Mouse (Mus musculus) midbrain, embryonic 14.5 days (tissue): ENCODE measurements around the gene Gm38392. TPM values are rescaled to one million over a fixed set of nuclear protein-coding genes. Genes with fewer than 3 reads are reported as not detected.
A peak's percentile ranks its signal among the peaks of the same experiment; 100 is the strongest.
"Not testable (repeated sequence)": the region's sequence is repeated elsewhere in the genome, so short reads cannot be mapped to it uniquely, and the experiment has no call there.

Experiments
- ATAC-seq: fragments of 200-750 bp; cut with Nextera tagmentation; 2 replicates; pipeline ENCODE4 v1.8.0; 2017; ENCODE audit warnings: moderate number of reproducible peaks, moderate library complexity; ENCODE audit not compliant: low FRiP score, low TSS enrichment
- DNase-seq: peaks from one replicate; pipeline ENCODE4 v3.0.0-alpha.2; 2015
- H3K27ac ChIP-seq: fragments of 300-500 bp; sonication (generic); replicated peaks from 2 replicates; pipeline ENCODE4 v1.5.1; 2014; ENCODE audit warnings: mild to moderate bottlenecking, low read depth, low read length, moderate library complexity
- H3K27me3 ChIP-seq: fragments of 300-500 bp; sonication (generic); 2 replicates; pipeline ENCODE4 v1.6.1; 2014; ENCODE audit warnings: low read length, control low read depth, mixed read lengths; ENCODE audit not compliant: control insufficient read depth, insufficient read depth
- H3K36me3 ChIP-seq: fragments of 300-500 bp; sonication (generic); 2 replicates; pipeline ENCODE4 v1.6.1; 2014; ENCODE audit warnings: low read length, control low read depth; ENCODE audit not compliant: control insufficient read depth, insufficient read depth
- H3K4me1 ChIP-seq: fragments of 300-500 bp; sonication (generic); 2 replicates; pipeline ENCODE4 v1.6.1; 2014; ENCODE audit warnings: mild to moderate bottlenecking, antibody characterized with exemption, low read length, control low read depth; ENCODE audit not compliant: control insufficient read depth, insufficient read depth
- H3K4me2 ChIP-seq: fragments of 300-500 bp; sonication (generic); 2 replicates; pipeline ENCODE4 v1.6.1; 2014; ENCODE audit warnings: mild to moderate bottlenecking, low read length, moderate library complexity
- H3K4me3 ChIP-seq: fragments of 300-500 bp; sonication (generic); replicated peaks from 2 replicates; pipeline ENCODE4 v1.5.1; 2014; ENCODE audit warnings: low read depth, low read length
- H3K9ac ChIP-seq: fragments of 300-500 bp; sonication (generic); replicated peaks from 2 replicates; pipeline ENCODE4 v1.6.1; 2014; ENCODE audit warnings: mild to moderate bottlenecking, low read length, moderate library complexity
- H3K9me3 ChIP-seq: fragments of 300-500 bp; sonication (generic); 2 replicates; pipeline ENCODE4 v1.6.1; 2016; ENCODE audit warnings: low read length, control low read depth, mixed read lengths; ENCODE audit not compliant: control insufficient read depth
- WGBS: fragments of 180-500 bp; shearing (Covaris S2); extraction: QIAGEN DNeasy Blood & Tissue Kit; methylation state at CpG from one replicate; pipeline ENCODE4 v1.1.7; 2014; 5-methylcytosine and 5-hydroxymethylcytosine counted together
- polyA plus RNA-seq: library from polyadenylated mRNA; unstranded; fragments of >200 nt; fragmentation: Nextera tagmentation; extraction: Ambion mirVana; gene quantifications from 2 replicates; pipeline ENCODE4 v1.2.1, GENCODE M21; 2014

The Gm38392 gene
- polyA plus RNA-seq, 1 experiment from 2014 or later: not detected

GRCm38 (mm10) chr3:88268991-88269390 is 18.0 kb downstream of the Gm38392 start:
- Histone ChIP-seq H3K4me2 (no peak overlapping the region), H3K27ac (no peak overlapping the region), H3K4me1 (no peaks in the 10 kb centered on the region), H3K9ac (no peak overlapping the region), H3K4me3 (no peak overlapping the region), H3K9me3 (no peaks in the 10 kb centered on the region), H3K36me3 (no peaks in the 10 kb centered on the region), H3K27me3 (no peaks in the 10 kb centered on the region)
- ATAC-seq (no peak), DNase-seq (no peak)
- WGBS: 90% methylated on average over 5 of the region's 5 CpGs

- H3K9ac ChIP-seq, H3K27ac ChIP-seq, ATAC-seq, H3K4me3 ChIP-seq, H3K4me1 ChIP-seq, H3K9me3 ChIP-seq, H3K36me3 ChIP-seq, H3K4me2 ChIP-seq, DNase-seq, H3K27me3 ChIP-seq: not testable (repeated sequence)
- 89% methylated on average over 6 of the region's 6 CpGs for WGBS
These were observed 19.0 kb downstream of the Gm38392 start for GRCm38 (mm10) chr3:88268014-88268413.

- Histone ChIP-seq H3K4me1 (no peaks in the 10 kb centered on the region), H3K27ac (no peak overlapping the region)
These were observed 24.7 kb downstream of the Gm38392 start for GRCm38 (mm10) chr3:88262346-88262745.

GRCm38 (mm10) chr3:88256382-88256781 is 30.6 kb downstream of the Gm38392 start:
- Histone ChIP-seq H3K9me3 (no peaks in the 10 kb centered on the region), H3K36me3 (no peaks in the 10 kb centered on the region), H3K9ac (no peak overlapping the region), H3K27ac (no peak overlapping the region), H3K4me1 (peaks cover 5% of the 10 kb centered on the region; the same call in 1 of the 2 replicates), H3K4me3 (no peak overlapping the region), H3K4me2 (no peak overlapping the region), H3K27me3 (peaks cover 17% of the 10 kb centered on the region; the same call in 1 of the 2 replicates)
- ATAC-seq (no peak), DNase-seq (no peak)
- WGBS: 78% methylated on average over 7 of the region's 7 CpGs

More at GRCm38 (mm10) chr3:88262346-88262745, 24.7 kb downstream of the Gm38392 start:
- no peaks in the 10 kb centered on the region for H3K27me3 ChIP-seq
- DNase-seq: no peak
- no peak for ATAC-seq
- H3K4me3 ChIP-seq: no peak overlapping the region
- 78% methylated on average over 3 of the region's 3 CpGs for WGBS
- H3K9ac ChIP-seq: no peak overlapping the region
- no peaks in the 10 kb centered on the region for H3K9me3 ChIP-seq
- H3K36me3 ChIP-seq: no peaks in the 10 kb centered on the region
- H3K4me2 ChIP-seq: no peak overlapping the region

- H3K9ac ChIP-seq: no peak overlapping the region
- peaks cover 17% of the 10 kb centered on the region; the same call in 1 of the 2 replicates for H3K27me3 ChIP-seq
- H3K4me2 ChIP-seq: no peak overlapping the region
- peaks cover 5% of the 10 kb centered on the region; the same call in 1 of the 2 replicates for H3K4me1 ChIP-seq
- no peaks in the 10 kb centered on the region for H3K9me3 ChIP-seq
- H3K27ac ChIP-seq: no peak overlapping the region
- H3K4me3 ChIP-seq: no peak overlapping the region
- H3K36me3 ChIP-seq: no peaks in the 10 kb centered on the region
- ATAC-seq (no peak), DNase-seq (no peak)
- 81% methylated on average over 6 of the region's 6 CpGs for WGBS
These were observed 31.1 kb downstream of the Gm38392 start for GRCm38 (mm10) chr3:88255950-88256349.

GRCm38 (mm10) chr3:88254268-88254926 is 32.6 kb downstream of the Gm38392 start, which contains the start of gene Rhbg:
Gene Rhbg, minus strand, starts transcription at chr3:88254709.
- no peak for ATAC-seq
- Histone ChIP-seq H3K4me1 (peaks cover 5% of the 10 kb centered on the region; the same call in 1 of the 2 replicates), H3K9me3 (no peaks in the 10 kb centered on the region), H3K36me3 (no peaks in the 10 kb centered on the region), H3K9ac (peak within 1 kb of the TSS; percentile 30), H3K27me3 (peaks cover 17% of the 10 kb centered on the region; the same call in 1 of the 2 replicates), H3K27ac (no peak within 1 kb of the TSS), H3K4me3 (peak within 1 kb of the TSS; percentile 32), H3K4me2 (peak within 1 kb of the TSS; percentile 56)
- no peak for DNase-seq
- WGBS: 2% methylated on average over 34 of the region's 34 CpGs

GRCm38 (mm10) chr3:88252739-88253138 is 34.3 kb downstream of the Gm38392 start:
- Histone ChIP-seq H3K4me1 (peaks cover 5% of the 10 kb centered on the region; the same call in 1 of the 2 replicates), H3K9me3 (no peaks in the 10 kb centered on the region)

GRCm38 (mm10) chr3:88248406-88248805 is 38.6 kb downstream of the Gm38392 start:
- no peak for ATAC-seq
- H3K36me3 ChIP-seq: no peaks in the 10 kb centered on the region
- no peak for DNase-seq
- H3K27ac ChIP-seq: no peak overlapping the region
- H3K4me3 ChIP-seq: no peak overlapping the region
- no peak overlapping the region for H3K9ac ChIP-seq
- H3K9me3 ChIP-seq: no peaks in the 10 kb centered on the region
- peaks cover 20% of the 10 kb centered on the region; the same call in 1 of the 2 replicates for H3K27me3 ChIP-seq
- 56% methylated on average over 11 of the region's 11 CpGs for WGBS
- H3K4me1 ChIP-seq: no peaks in the 10 kb centered on the region
- no peak overlapping the region for H3K4me2 ChIP-seq

More at GRCm38 (mm10) chr3:88252739-88253138, 34.3 kb downstream of the Gm38392 start:
- H3K27me3 ChIP-seq: peaks cover 17% of the 10 kb centered on the region; the same call in 1 of the 2 replicates
- WGBS: 68% methylated on average over 6 of the region's 6 CpGs
- no peak overlapping the region for H3K9ac ChIP-seq
- H3K4me2 ChIP-seq: no peak overlapping the region
- ATAC-seq: no peak
- H3K4me3 ChIP-seq: no peak overlapping the region
- H3K27ac ChIP-seq: no peak overlapping the region
- no peak for DNase-seq
- H3K36me3 ChIP-seq: no peaks in the 10 kb centered on the region

- H3K9me3 ChIP-seq: no peaks in the 10 kb centered on the region
- no peak for DNase-seq
- no peaks in the 10 kb centered on the region for H3K4me1 ChIP-seq
- H3K4me3 ChIP-seq: no peak overlapping the region
- no peak overlapping the region for H3K9ac ChIP-seq
- H3K27ac ChIP-seq: no peak overlapping the region
- no peak for ATAC-seq
- H3K27me3 ChIP-seq: peaks cover 16% of the 10 kb centered on the region; the same call in 1 of the 2 replicates
- H3K36me3 ChIP-seq: no peaks in the 10 kb centered on the region
- 75% methylated on average over 9 of the region's 9 CpGs for WGBS
- no peak overlapping the region for H3K4me2 ChIP-seq
These were observed 39.3 kb downstream of the Gm38392 start for GRCm38 (mm10) chr3:88247666-88248065.
